Mouse (Mus musculus) myocyte (in vitro differentiated cells): Measurements from ENCODE around the gene Pbp2.

Source experiments
- E2F4 ChIP-seq: IDR thresholded peaks from one replicate; pipeline ENCODE4 v1.6.1; 2011; ENCODE audit warnings: mild to moderate bottlenecking, control low read depth, moderate library complexity; ENCODE audit not compliant: insufficient read depth
- MAX ChIP-seq: IDR thresholded peaks from one replicate; pipeline ENCODE4 v1.6.1; 2011; ENCODE audit warnings: low read depth, mild to moderate bottlenecking, control low read depth
- MYOD1 ChIP-seq, 3 experiments: IDR thresholded peaks; one replicate each; pipeline ENCODE4 v1.6.1; 2011; ENCODE audit warnings: control low read depth in 2 of 3, low read depth in 2 of 3, mild to moderate bottlenecking in 2 of 3, moderate library complexity in 1 of 3; ENCODE audit not compliant: insufficient read length in 2 of 3, control insufficient read depth in 1 of 3
- POLR2A ChIP-seq: IDR thresholded peaks from one replicate; pipeline ENCODE4 v1.6.1; 2011; ENCODE audit warnings: low read depth, mild to moderate bottlenecking, control low read depth, moderate library complexity; ENCODE audit not compliant: insufficient read length
- POLR2AphosphoS2 ChIP-seq: IDR thresholded peaks from one replicate; pipeline ENCODE4 v1.6.1; 2011; ENCODE audit warnings: low read depth, control low read depth; ENCODE audit not compliant: insufficient read length
- REST ChIP-seq: IDR thresholded peaks from one replicate; pipeline ENCODE4 v1.6.1; 2011; ENCODE audit warnings: mild to moderate bottlenecking, control low read depth, moderate library complexity; ENCODE audit not compliant: insufficient read depth, insufficient read length
- USF1 ChIP-seq: IDR thresholded peaks from one replicate; pipeline ENCODE4 v1.6.1; 2011; ENCODE audit warnings: low read depth, mild to moderate bottlenecking, control low read depth, moderate library complexity

DNA sequence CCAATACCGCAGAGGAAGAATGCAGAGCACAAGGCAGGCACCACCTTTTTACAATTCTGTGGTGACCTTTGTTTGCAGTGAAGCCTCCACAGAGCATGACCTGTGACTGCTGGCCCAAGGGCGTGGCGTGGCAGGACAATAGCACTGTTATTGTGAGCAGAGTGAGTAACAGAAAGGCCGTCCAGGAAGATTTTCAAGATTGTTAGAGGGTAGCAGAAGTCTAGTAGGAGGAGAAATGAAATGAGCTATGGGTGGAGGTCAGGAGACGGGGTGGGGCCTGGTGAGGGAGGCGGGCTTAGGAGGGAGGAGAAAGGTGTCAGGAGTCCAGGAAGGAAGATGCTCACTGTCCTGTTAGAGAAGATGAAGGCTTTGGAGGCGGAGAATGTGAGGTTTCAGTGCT, 12.5 kb upstream of the Pbp2 start:
- no peak for TF ChIP-seq POLR2A
- TF ChIP-seq POLR2AphosphoS2, result no peak
- TF ChIP-seq MAX, result no peak
- no peak for TF ChIP-seq MYOD1 (IDR thresholded peaks at IDR 0.05; ENCODE audit: control insufficient read depth in 1 of 3, insufficient read length in 2 of 3, low read depth in 2 of 3)
- no peak for TF ChIP-seq USF1
- TF ChIP-seq E2F4, result no peak
- TF ChIP-seq REST, result no peak
